Mouse (Mus musculus): ENCODE data around the gene Fbxo39.
"Not testable (repeated sequence)": the region's sequence is repeated elsewhere in the genome, so short reads cannot be mapped to it uniquely, and the experiment has no call there.

The Fbxo39 gene

GRCm38 (mm10) chr11:72311355-72312001 lies 2.8 kb upstream of the Fbxo39 start:
- peak; percentile 67 for DNase-seq (ENCODE audit: low read depth, low spot score)

- DNase-seq (ENCODE audit: low read depth, low spot score) = no peak
Measured at GRCm38 (mm10) chr11:72318026-72318425, 3.8 kb downstream of the Fbxo39 start.

GRCm38 (mm10) chr11:72324431-72324830 lies 10.2 kb downstream of the Fbxo39 start:
- peak; percentile 75 for DNase-seq (ENCODE audit: low read depth, low spot score)

GRCm38 (mm10) chr11:72325701-72326100 lies 11.5 kb downstream of the Fbxo39 start:
- peak; percentile 25 for DNase-seq (ENCODE audit: low read depth, low spot score)

- no peak for DNase-seq (ENCODE audit: low read depth, low spot score)
Measured at GRCm38 (mm10) chr11:72332951-72333667, 18.9 kb downstream of the Fbxo39 start.

GRCm38 (mm10) chr11:72334653-72335052 lies 20.4 kb downstream of the Fbxo39 start:
- no peak for DNase-seq (ENCODE audit: low read depth, low spot score)

- DNase-seq (ENCODE audit: low read depth, low spot score) = no peak
Measured at GRCm38 (mm10) chr11:72336726-72337125, 22.5 kb downstream of the Fbxo39 start.

GRCm38 (mm10) chr11:72338437-72338871 lies 24.2 kb downstream of the Fbxo39 start:
- DNase-seq (ENCODE audit: low read depth, low spot score) = no peak

- no peak for DNase-seq (ENCODE audit: low read depth, low spot score)
Measured at GRCm38 (mm10) chr11:72339716-72340115, 25.5 kb downstream of the Fbxo39 start.

GRCm38 (mm10) chr11:72342549-72343237 lies 28.4 kb downstream of the Fbxo39 start:
- DNase-seq (ENCODE audit: low read depth, low spot score) = peak; percentile 90

- not testable (repeated sequence) for DNase-seq (ENCODE audit: low read depth, low spot score)
Measured at GRCm38 (mm10) chr11:72343238-72343625, 29.0 kb downstream of the Fbxo39 start.

- peak; percentile 88 for DNase-seq (ENCODE audit: low read depth, low spot score)
Measured at GRCm38 (mm10) chr11:72343904-72344303, 29.7 kb downstream of the Fbxo39 start.

- no peak for DNase-seq (ENCODE audit: low read depth, low spot score)
Measured at GRCm38 (mm10) chr11:72344486-72344885, 30.2 kb downstream of the Fbxo39 start.

GRCm38 (mm10) chr11:72348563-72348962 lies 34.3 kb downstream of the Fbxo39 start:
- no peak for DNase-seq (ENCODE audit: low read depth, low spot score)

- peak; percentile 24 for DNase-seq (ENCODE audit: low read depth, low spot score)
Measured at GRCm38 (mm10) chr11:72349016-72349415, 34.8 kb downstream of the Fbxo39 start.

- no peak for DNase-seq (ENCODE audit: low read depth, low spot score)
Measured at GRCm38 (mm10) chr11:72349652-72350051, 35.4 kb downstream of the Fbxo39 start.

- peak; percentile 40 for DNase-seq (ENCODE audit: low read depth, low spot score)
Measured at GRCm38 (mm10) chr11:72352272-72352671, 38.0 kb downstream of the Fbxo39 start.

- DNase-seq (ENCODE audit: low read depth, low spot score) = peak; percentile 75
Measured at GRCm38 (mm10) chr11:72353186-72353585, 38.9 kb downstream of the Fbxo39 start.

- DNase-seq (ENCODE audit: low read depth, low spot score) = peak; percentile 91
Measured at GRCm38 (mm10) chr11:72354971-72355728, 40.9 kb downstream of the Fbxo39 start.

GRCm38 (mm10) chr11:72361385-72362346 lies 47.4 kb downstream of the Fbxo39 start:
- peak; percentile 94 for DNase-seq (ENCODE audit: low read depth, low spot score)

- DNase-seq (ENCODE audit: low read depth, low spot score) = no peak
Measured at GRCm38 (mm10) chr11:72362347-72362741, 48.1 kb downstream of the Fbxo39 start, which contains the start of gene Tekt1. TSS of gene Tekt1 (minus strand) at chr11:72362442.
